Mouse (Mus musculus): Measurements from ENCODE around the gene Cdiptos.

The Cdiptos gene

GRCm38 (mm10) chr7:126975950-126976866 lies at the start of gene Cdiptos:
Gene Cdiptos (minus strand): TSS chr7:126976098.
- DNase-seq (ENCODE audit: low read depth, low spot score), result peak; percentile 93

- no peak for DNase-seq (ENCODE audit: low read depth, low spot score)
Measured at GRCm38 (mm10) chr7:127024755-127025555, 49.1 kb upstream of the Cdiptos start.

GRCm38 (mm10) chr7:127023896-127024690 lies 48.2 kb upstream of the Cdiptos start:
- DNase-seq (ENCODE audit: low read depth, low spot score), result no peak

GRCm38 (mm10) chr7:127023272-127023691 lies 47.4 kb upstream of the Cdiptos start:
- DNase-seq (ENCODE audit: low read depth, low spot score), result no peak

GRCm38 (mm10) chr7:127022528-127023271 lies 46.8 kb upstream of the Cdiptos start:
- no peak for DNase-seq (ENCODE audit: low read depth, low spot score)

- no peak for DNase-seq (ENCODE audit: low read depth, low spot score)
Measured at GRCm38 (mm10) chr7:127021563-127022527, 45.9 kb upstream of the Cdiptos start.

GRCm38 (mm10) chr7:127020901-127021562 lies 45.1 kb upstream of the Cdiptos start, which contains the start of the genes Gm42742 and Prrt2:
Gene Gm42742 (minus strand): TSS chr7:127021097.
Gene Prrt2 (minus strand): TSS chr7:127021211.
- no peak for DNase-seq (ENCODE audit: low read depth, low spot score)

- no peak for DNase-seq (ENCODE audit: low read depth, low spot score)
Measured at GRCm38 (mm10) chr7:127020491-127020890, 44.6 kb upstream of the Cdiptos start.

GRCm38 (mm10) chr7:127020031-127020430 lies 44.1 kb upstream of the Cdiptos start:
- DNase-seq (ENCODE audit: low read depth, low spot score), result no peak

- DNase-seq (ENCODE audit: low read depth, low spot score), result no peak
Measured at GRCm38 (mm10) chr7:127019306-127019960, 43.5 kb upstream of the Cdiptos start.

- no peak for DNase-seq (ENCODE audit: low read depth, low spot score)
Measured at GRCm38 (mm10) chr7:127018416-127019305, 42.8 kb upstream of the Cdiptos start.

- DNase-seq (ENCODE audit: low read depth, low spot score), result no peak
Measured at GRCm38 (mm10) chr7:127017950-127018345, 42.0 kb upstream of the Cdiptos start.

- peak; percentile 98 for DNase-seq (ENCODE audit: low read depth, low spot score)
Measured at GRCm38 (mm10) chr7:127016971-127017949, 41.4 kb upstream of the Cdiptos start, which contains the start of gene Pagr1a. Gene Pagr1a (minus strand): TSS chr7:127017352.

GRCm38 (mm10) chr7:127016486-127016938 lies 40.6 kb upstream of the Cdiptos start:
- no peak for DNase-seq (ENCODE audit: low read depth, low spot score)

- DNase-seq (ENCODE audit: low read depth, low spot score), result no peak
Measured at GRCm38 (mm10) chr7:127016481-127016485, 40.4 kb upstream of the Cdiptos start, which contains the start of gene Pagr1b. Gene Pagr1b (minus strand): TSS chr7:127016484.

GRCm38 (mm10) chr7:127016081-127016480 lies 40.2 kb upstream of the Cdiptos start:
- no peak for DNase-seq (ENCODE audit: low read depth, low spot score)

GRCm38 (mm10) chr7:127014993-127015392 lies 39.1 kb upstream of the Cdiptos start:
- DNase-seq (ENCODE audit: low read depth, low spot score), result no peak
